10 mouse cellular contexts compared by ENCODE assay signal in the genomic region with DNA sequence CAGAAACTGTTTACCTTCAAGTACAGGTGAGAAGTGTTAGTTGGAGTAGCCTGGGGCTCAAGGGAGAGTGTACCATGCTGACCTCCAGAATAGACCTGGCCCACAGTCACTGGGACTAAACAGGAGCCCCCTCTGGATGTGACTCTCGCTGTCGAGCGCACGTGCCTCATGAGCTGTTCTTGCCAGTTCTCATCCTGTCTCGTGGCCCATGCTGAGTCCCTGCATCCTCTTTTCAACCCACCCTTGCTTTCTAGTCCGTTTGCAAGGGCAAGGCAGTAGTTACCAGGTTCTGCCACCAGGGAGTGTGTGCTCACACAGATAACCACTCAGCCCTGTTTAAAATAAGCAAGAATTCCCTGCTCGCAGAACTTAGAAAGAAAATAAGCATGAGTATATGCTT. TPM values are rescaled to one million over a fixed set of nuclear protein-coding genes. Genes with fewer than 3 reads are reported as not detected.
DNase-seq lines count a peak whose midpoint lies in the region; ATAC-seq and TF ChIP-seq lines count a peak whose summit lies in the region.
"Had no signal": no experiment of that assay in that cellular context is flagged by ENCODE, and none has a peak within 500 bp of the region (broad histone marks: within the 10 kb centered on the region; RNA-seq: fewer than 3 reads in every experiment).

No protein-coding gene starts in this region.

- no peaks in the 10 kb centered on the region for H3K27me3 ChIP-seq in cerebellum, adult 2 months (ENCODE audit: control insufficient read depth, insufficient read depth, low read length)
- no peaks in the 10 kb centered on the region for H3K27me3 ChIP-seq in hindbrain, embryonic 11.5 days (ENCODE audit: control insufficient read depth, insufficient read depth, low read length)
- H3K27me3 ChIP-seq in midbrain, embryonic 14.5 days (ENCODE audit: control insufficient read depth, insufficient read depth, low read length) = no peaks in the 10 kb centered on the region
- peaks cover 4% of the 10 kb centered on the region; the same call in 1 of the 2 replicates for H3K27me3 ChIP-seq in stomach, embryonic 14.5 days (ENCODE audit: control insufficient read depth, insufficient read depth, low read length)

- intact Hi-C loops in left cerebral cortex, adult 2 months (cut with DNase I) = loop anchor here (1.0 to 5.0 kb wide), 2 partner anchors 130 to 148 kb away; no protein-coding TSS in a partner anchor

- no peak for ATAC-seq in cerebellum, adult (ENCODE audit: insufficient number of reproducible peaks, low FRiP score, low TSS enrichment)
- peak; percentile 100 for ATAC-seq in common myeloid progenitor, adult 5-6 weeks (replicated peaks; ENCODE audit: low read depth, poor library complexity, severe bottlenecking)
- peak; percentile 56; the same call in 1 of the 2 replicates for ATAC-seq in hindbrain, embryonic 11.5 days (ENCODE audit: low FRiP score)
- 0 out of 2 replicates have a peak, but pooled peaks have one; percentile 14 for ATAC-seq in midbrain, embryonic 14.5 days (ENCODE audit: low FRiP score, low TSS enrichment)
- ATAC-seq in stomach, embryonic 14.5 days (ENCODE audit: insufficient number of reproducible peaks, insufficient read depth, low FRiP score, low read depth) = 0 out of 2 replicates have a peak, but pooled peaks have one; percentile 24

- no peak for TF ChIP-seq POLR2A in cerebellum, adult 2 months (IDR thresholded peaks at IDR 0.05; ENCODE audit: borderline replicate concordance, insufficient read depth, low read length)

- no peak for DNase-seq in cerebellum, adult 2 months
- peak; percentile 61 to 64 for DNase-seq in B cell, adult 2 months
- DNase-seq in hindbrain, embryonic 11.5 days (ENCODE audit: low spot score) = peak; percentile 62
- DNase-seq in left cerebral cortex, adult 2 months (ENCODE audit: extremely low spot score in 1 of 2, low spot score in 2 of 2) = peak; percentile 48 to 54
- peak; percentile 76 for DNase-seq in midbrain, embryonic 14.5 days

- TF ChIP-seq CTCF in cerebellum, adult 2 months (IDR thresholded peaks at IDR 0.05; ENCODE audit: borderline replicate concordance, insufficient read depth, low read depth, low read length) = peak; percentile 48; the same call in 1 of the 2 replicates
- peak; percentile 80 for TF ChIP-seq CTCF in left cerebral cortex, adult 2 months (IDR thresholded peaks at IDR 0.05)

- no peaks in the 10 kb centered on the region for H3K36me3 ChIP-seq in hindbrain, embryonic 11.5 days (ENCODE audit: control insufficient read depth, insufficient read depth, low read length)
- H3K36me3 ChIP-seq in midbrain, embryonic 14.5 days (ENCODE audit: control insufficient read depth, insufficient read depth, low read length) = no peaks in the 10 kb centered on the region
- no peaks in the 10 kb centered on the region for H3K36me3 ChIP-seq in stomach, embryonic 14.5 days (ENCODE audit: control insufficient read depth, insufficient read depth, low read length)

- H3K4me2 ChIP-seq in hindbrain, embryonic 11.5 days (replicated peaks; ENCODE audit: low read depth, low read length) = no peak overlapping the region
- H3K4me2 ChIP-seq in midbrain, embryonic 14.5 days (ENCODE audit: low read length) = no peak overlapping the region
- H3K4me2 ChIP-seq in stomach, embryonic 14.5 days (replicated peaks; ENCODE audit: low read depth, low read length) = no peak overlapping the region

- no peaks in the 10 kb centered on the region for H3K9me3 ChIP-seq in hindbrain, embryonic 11.5 days (ENCODE audit: control insufficient read depth, low read length)
- H3K9me3 ChIP-seq in midbrain, embryonic 14.5 days (ENCODE audit: control insufficient read depth, low read length) = no peaks in the 10 kb centered on the region
- H3K9me3 ChIP-seq in stomach, embryonic 14.5 days (ENCODE audit: control insufficient read depth, low read depth, low read length) = no peaks in the 10 kb centered on the region

- no peak overlapping the region for H3K27ac ChIP-seq in cerebellum, adult 2 months (ENCODE audit: insufficient read depth, low read length)
- H3K27ac ChIP-seq in hindbrain, embryonic 11.5 days (ENCODE audit: low read depth, low read length) = no peak overlapping the region
- no peak overlapping the region for H3K27ac ChIP-seq in left cerebral cortex, adult 2 months
- no peak overlapping the region for H3K27ac ChIP-seq in midbrain, embryonic 14.5 days (replicated peaks; ENCODE audit: low read depth, low read length)
- no peak overlapping the region for H3K27ac ChIP-seq in stomach, embryonic 14.5 days (ENCODE audit: low read length)

- H3K4me1 ChIP-seq in cerebellum, adult 2 months (ENCODE audit: control insufficient read depth, insufficient read depth, low read length) = peaks cover 7% of the 10 kb centered on the region; the same call in 1 of the 2 replicates
- H3K4me1 ChIP-seq in hindbrain, embryonic 11.5 days (replicated peaks; ENCODE audit: control insufficient read depth, insufficient read depth, low read length) = no peaks in the 10 kb centered on the region
- H3K4me1 ChIP-seq in midbrain, embryonic 14.5 days (ENCODE audit: control insufficient read depth, insufficient read depth, low read length) = 0 out of 2 replicates have a peak, but pooled peaks cover 5% of the 10 kb centered on the region
- no peaks in the 10 kb centered on the region for H3K4me1 ChIP-seq in stomach, embryonic 14.5 days (ENCODE audit: control insufficient read depth, insufficient read depth, low read length)

- 22% methylated on average over 7 of the region's 7 CpGs for WGBS in cerebellum, adult 2 months
- WGBS in hindbrain, embryonic 11.5 days = 36% methylated on average over 7 of the region's 7 CpGs
- WGBS in midbrain, embryonic 14.5 days = 35% methylated on average over 7 of the region's 7 CpGs
- 24% methylated on average over 7 of the region's 7 CpGs for WGBS in stomach, embryonic 14.5 days

- no peak overlapping the region for H3K4me3 ChIP-seq in cerebellum, adult 2 months (replicated peaks; ENCODE audit: insufficient read depth, low read depth, low read length)
- H3K4me3 ChIP-seq in hindbrain, embryonic 11.5 days (ENCODE audit: low read depth, low read length) = no peak overlapping the region
- H3K4me3 ChIP-seq in left cerebral cortex, adult 2 months = no peak overlapping the region
- no peak overlapping the region for H3K4me3 ChIP-seq in midbrain, embryonic 14.5 days (replicated peaks; ENCODE audit: low read depth, low read length)
- no peak overlapping the region for H3K4me3 ChIP-seq in stomach, embryonic 14.5 days (ENCODE audit: low read depth, low read length)

- H3K9ac ChIP-seq in hindbrain, embryonic 11.5 days (ENCODE audit: low read depth, low read length) = no peak overlapping the region
- no peak overlapping the region for H3K9ac ChIP-seq in midbrain, embryonic 14.5 days (replicated peaks; ENCODE audit: low read length)
- no peak overlapping the region for H3K9ac ChIP-seq in stomach, embryonic 14.5 days (replicated peaks; ENCODE audit: low read depth, low read length)

RNA-seq across cellular contexts. Expression of gene Gpr83, which starts 6.9 kb away (rescaled TPM):
- 2.5 and 2.8 TPM in 2 replicates for polyA plus RNA-seq in cerebellum, adult 2 months (2012; rRNA removed)
- total RNA-seq in common myeloid progenitor, adult 5-6 weeks (2017) = not detected in 2 replicates
- polyA plus RNA-seq in hindbrain, embryonic 11.5 days (2014; fragmentation: Nextera tagmentation; extraction: Ambion mirVana) = 1.7 and 1.8 TPM in 2 replicates
- total RNA-seq in left cerebral cortex, adult 2 months (2021) = 10 to 100 TPM; 20.0 to 23.6 TPM
- 3.5 TPM in 2 replicates for polyA plus RNA-seq in midbrain, embryonic 14.5 days (2014; fragmentation: Nextera tagmentation; extraction: Ambion mirVana)
- polyA plus RNA-seq in stomach, embryonic 14.5 days (2014; fragmentation: Nextera tagmentation; extraction: Ambion mirVana) = 0.52 and 0.59 TPM in 2 replicates
- polyA plus RNA-seq: C2C12; gonadal fat pad, adult 2 months had no signal

RNA-seq across cellular contexts. Expression of gene Izumo1r, which starts 36.8 kb away (rescaled TPM):
- not detected in 2 replicates for polyA plus RNA-seq in cerebellum, adult 2 months (2012; rRNA removed)
- total RNA-seq in common myeloid progenitor, adult 5-6 weeks (2017) = not detected in 2 replicates
- not detected in 2 replicates for polyA plus RNA-seq in hindbrain, embryonic 11.5 days (2014; fragmentation: Nextera tagmentation; extraction: Ambion mirVana)
- total RNA-seq in left cerebral cortex, adult 2 months (2021) = not detected
- not detected in 2 replicates for polyA plus RNA-seq in midbrain, embryonic 14.5 days (2014; fragmentation: Nextera tagmentation; extraction: Ambion mirVana)
- polyA plus RNA-seq in stomach, embryonic 14.5 days (2014; fragmentation: Nextera tagmentation; extraction: Ambion mirVana) = not detected in 2 replicates
- polyA plus RNA-seq: C2C12 had no signal

Comparison
In these comparisons a context has a peak if more than half of its experiments do, and no peak if none do; other contexts are left out.
1. DNase-seq: peak in B cell, adult 2 months (2 of 2), hindbrain, embryonic 11.5 days (single experiment), left cerebral cortex, adult 2 months (2 of 2) and midbrain, embryonic 14.5 days (single experiment); none in cerebellum, adult 2 months (0 of 2).